Mouse (Mus musculus): ENCODE results near the gene Nup85.

- TF ChIP-seq EP300 (optimal IDR thresholded peaks at IDR 0.05) = no peak
- no peak for TF ChIP-seq CTCF (IDR thresholded peaks at IDR 0.05; ENCODE audit: low read depth)
Measured at GRCm38 (mm10) chr11:115609576-115609975, 45.3 kb downstream of the Nup85 start.

Data from stomach, postnatal 0 days (tissue).